Mouse (Mus musculus): ENCODE results near the gene Zic3. TPM values are rescaled to one million over a fixed set of nuclear protein-coding genes. Genes with fewer than 3 reads are reported as not detected.

Zic3 gene
- total and polyA plus RNA-seq, 2 experiments: not detected

GRCm38 (mm10) chrX:58038061-58039007, 15.8 kb downstream of the Zic3 start:
- no peaks in the 10 kb centered on the region for H3K79me2 ChIP-seq (ENCODE audit: control insufficient read depth, insufficient read depth, low read length)
- peaks cover 2% of the 10 kb centered on the region; the same call in 1 of the 2 replicates for H3K27me3 ChIP-seq (ENCODE audit: control insufficient read depth, insufficient read depth, low read length)
- no peak overlapping the region for H3K9ac ChIP-seq (ENCODE audit: low read depth, low read length)
- no peak for DNase-seq (ENCODE audit: extremely low read depth, low read depth, low spot score)
- no peak overlapping the region for H3K27ac ChIP-seq (replicated peaks; ENCODE audit: insufficient read depth, low read depth, low read length)
- H3K4me3 ChIP-seq (ENCODE audit: insufficient read depth, low read depth, low read length): no peak overlapping the region
- H3K4me1 ChIP-seq (ENCODE audit: control insufficient read depth, insufficient read depth, low read length): no peaks in the 10 kb centered on the region
- TF ChIP-seq POLR2A (IDR thresholded peaks at IDR 0.05; ENCODE audit: extremely low read depth, insufficient read depth, low read length) (no peak), CTCF (IDR thresholded peaks at IDR 0.05; ENCODE audit: low read depth, low read length) (no peak)
- 2% methylated on average over 44 of the region's 70 CpGs for WGBS
- H3K36me3 ChIP-seq (ENCODE audit: control insufficient read depth, insufficient read depth, low read length): no peaks in the 10 kb centered on the region

DNA sequence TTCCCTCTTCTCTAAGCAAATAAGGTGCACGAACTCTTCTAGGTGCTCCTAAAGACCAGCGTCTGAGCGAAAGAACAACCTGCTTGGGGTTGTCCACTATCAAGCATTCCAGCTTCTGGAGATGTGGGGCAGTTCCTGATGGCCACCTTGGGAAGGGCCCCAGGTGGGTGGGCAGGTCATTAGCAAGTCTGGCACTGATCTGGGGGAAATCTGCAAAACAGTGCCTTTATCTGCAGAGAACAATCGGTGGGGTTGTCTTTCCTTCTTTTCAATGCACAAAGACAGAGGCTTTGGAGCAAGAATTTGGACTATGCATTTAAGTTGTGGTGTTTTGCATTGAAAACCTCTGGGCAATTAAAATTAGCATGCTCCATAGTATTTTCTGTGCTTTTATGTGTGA, 17.2 kb downstream of the Zic3 start:
- Histone ChIP-seq H3K27me3 (ENCODE audit: control insufficient read depth, insufficient read depth, low read length) (peaks cover 2% of the 10 kb centered on the region; the same call in 1 of the 2 replicates), H3K9ac (ENCODE audit: low read depth, low read length) (no peak overlapping the region), H3K4me3 (ENCODE audit: insufficient read depth, low read depth, low read length) (no peak overlapping the region), H3K4me1 (ENCODE audit: control insufficient read depth, insufficient read depth, low read length) (no peaks in the 10 kb centered on the region), H3K79me2 (ENCODE audit: control insufficient read depth, insufficient read depth, low read length) (no peaks in the 10 kb centered on the region), H3K36me3 (ENCODE audit: control insufficient read depth, insufficient read depth, low read length) (no peaks in the 10 kb centered on the region), H3K27ac (replicated peaks; ENCODE audit: insufficient read depth, low read depth, low read length) (no peak overlapping the region)
- 19% methylated on average over 4 of the region's 4 CpGs for WGBS
- DNase-seq (ENCODE audit: extremely low read depth, low read depth, low spot score): no peak
- no peak for TF ChIP-seq POLR2A (IDR thresholded peaks at IDR 0.05; ENCODE audit: extremely low read depth, insufficient read depth, low read length)
- no peak for TF ChIP-seq CTCF (IDR thresholded peaks at IDR 0.05; ENCODE audit: low read depth, low read length)

- Histone ChIP-seq H3K27me3 (ENCODE audit: control insufficient read depth, insufficient read depth, low read length) (peaks cover 2% of the 10 kb centered on the region; the same call in 1 of the 2 replicates), H3K36me3 (ENCODE audit: control insufficient read depth, insufficient read depth, low read length) (no peaks in the 10 kb centered on the region), H3K27ac (replicated peaks; ENCODE audit: insufficient read depth, low read depth, low read length) (no peak overlapping the region), H3K79me2 (ENCODE audit: control insufficient read depth, insufficient read depth, low read length) (no peaks in the 10 kb centered on the region), H3K9ac (ENCODE audit: low read depth, low read length) (no peak overlapping the region), H3K4me3 (ENCODE audit: insufficient read depth, low read depth, low read length) (no peak overlapping the region), H3K4me1 (ENCODE audit: control insufficient read depth, insufficient read depth, low read length) (no peaks in the 10 kb centered on the region)
- TF ChIP-seq CTCF (IDR thresholded peaks at IDR 0.05; ENCODE audit: low read depth, low read length) (no peak), POLR2A (IDR thresholded peaks at IDR 0.05; ENCODE audit: extremely low read depth, insufficient read depth, low read length) (no peak)
- 40% methylated on average over 3 of the region's 3 CpGs for WGBS
- DNase-seq (ENCODE audit: extremely low read depth, low read depth, low spot score): no peak
These were observed 19.4 kb downstream of the Zic3 start for GRCm38 (mm10) chrX:58041865-58042264.

- no peaks in the 10 kb centered on the region for H3K79me2 ChIP-seq (ENCODE audit: control insufficient read depth, insufficient read depth, low read length)
- H3K9ac ChIP-seq (ENCODE audit: low read depth, low read length): no peak overlapping the region
- DNase-seq (ENCODE audit: extremely low read depth, low read depth, low spot score): no peak
- no peak overlapping the region for H3K27ac ChIP-seq (replicated peaks; ENCODE audit: insufficient read depth, low read depth, low read length)
- peaks cover 2% of the 10 kb centered on the region; the same call in 1 of the 2 replicates for H3K27me3 ChIP-seq (ENCODE audit: control insufficient read depth, insufficient read depth, low read length)
- TF ChIP-seq POLR2A (IDR thresholded peaks at IDR 0.05; ENCODE audit: extremely low read depth, insufficient read depth, low read length) (no peak), CTCF (IDR thresholded peaks at IDR 0.05; ENCODE audit: low read depth, low read length) (no peak)
- no peak overlapping the region for H3K4me3 ChIP-seq (ENCODE audit: insufficient read depth, low read depth, low read length)
- H3K4me1 ChIP-seq (ENCODE audit: control insufficient read depth, insufficient read depth, low read length): no peaks in the 10 kb centered on the region
- no peaks in the 10 kb centered on the region for H3K36me3 ChIP-seq (ENCODE audit: control insufficient read depth, insufficient read depth, low read length)
- 58% methylated on average over 4 of the region's 4 CpGs for WGBS
These were observed 20.0 kb downstream of the Zic3 start for GRCm38 (mm10) chrX:58042512-58042911.

Data from liver, adult 2 months (tissue).